Mouse (Mus musculus): Measurements from ENCODE around the gene Cped1.

- TF ChIP-seq EP300 (optimal IDR thresholded peaks at IDR 0.05), result no peak
- TF ChIP-seq CTCF (IDR thresholded peaks at IDR 0.05; ENCODE audit: low read depth), result no peak
Observed at GRCm38 (mm10) chr6:22101939-22102338, 116.2 kb downstream of the Cped1 start.
